Mouse (Mus musculus) CD4-positive, CD25-positive, alpha-beta regulatory T cell, adult 4 months (primary cell): ENCODE measurements around the gene Car6. TPM values are rescaled to one million over a fixed set of nuclear protein-coding genes. Genes with fewer than 3 reads are reported as not detected.

Experiments used
- polyA plus RNA-seq, 2 experiments: library from polyadenylated mRNA; unstranded; fragments of 100-300 nt; shearing (Covaris generic); gene quantifications; one replicate each; pipeline ENCODE4 v1.2.1; 2017

Gene Car6
- polyA plus RNA-seq, 2 experiments from 2014 or later, result not detected

Other genes with a start within 250 kb of the Car6 start
- 1 to 10 TPM; 4.5 to 7.9 TPM for gene Spsb1, start 246.3 kb downstream of the Car6 start, polyA plus RNA-seq
- gene H6pd, start 192.3 kb downstream of the Car6 start, polyA plus RNA-seq, result 1 to 10 TPM; 4.1 to 4.4 TPM
- under 1 TPM; 0.15 to 0.30 TPM for gene Gpr157, start 114.0 kb downstream of the Car6 start, polyA plus RNA-seq
- not detected for gene Slc2a5, start 82.0 kb downstream of the Car6 start, polyA plus RNA-seq
- not detected for gene Slc2a7, start 52.4 kb downstream of the Car6 start, polyA plus RNA-seq
- gene Eno1, start 35.4 kb upstream of the Car6 start, polyA plus RNA-seq, result 1,000 to 10,000 TPM in 1 of 2 experiments, 100 to 1,000 TPM in 1; 733 to 1,178 TPM
- 10 to 100 TPM; 24.7 to 28.4 TPM for gene Rere, start 80.3 kb upstream of the Car6 start, polyA plus RNA-seq